Mouse (Mus musculus) myocyte (in vitro differentiated cells): Measurements from ENCODE around the gene Tarbp1. TPM values are rescaled to one million over a fixed set of nuclear protein-coding genes. Genes with fewer than 3 reads are reported as not detected.

Experiments
- H3K27me3 ChIP-seq: one replicate; pipeline ENCODE4 v1.6.1; 2011; ENCODE audit not compliant: control insufficient read depth, insufficient read depth, insufficient read length
- H3K36me3 ChIP-seq: one replicate; pipeline ENCODE4 v1.6.1; 2011; ENCODE audit not compliant: control insufficient read depth, insufficient read depth
- H3K4me2 ChIP-seq: one replicate; pipeline ENCODE4 v1.6.1; 2011; ENCODE audit warnings: low read depth, control low read depth
- H3K4me3 ChIP-seq: one replicate; pipeline ENCODE4 v1.5.1; 2011; ENCODE audit warnings: mild to moderate bottlenecking, control low read depth, moderate library complexity
- H3K79me2 ChIP-seq: one replicate; pipeline ENCODE4 v1.6.1; 2011; ENCODE audit not compliant: control insufficient read depth, insufficient read depth
- H3ac ChIP-seq: one replicate; pipeline ENCODE4 v1.6.1; 2011; ENCODE audit not compliant: control insufficient read depth, insufficient read length
- CEBPB ChIP-seq: IDR thresholded peaks from 2 replicates; pipeline ENCODE4 v1.6.1; 2011; ENCODE audit warnings: mild to moderate bottlenecking, moderate library complexity; ENCODE audit not compliant: poor library complexity, insufficient read depth, severe bottlenecking
- E2F4 ChIP-seq: IDR thresholded peaks from one replicate; pipeline ENCODE4 v1.6.1; 2011; ENCODE audit warnings: mild to moderate bottlenecking, control low read depth, moderate library complexity; ENCODE audit not compliant: insufficient read depth
- MAX ChIP-seq: IDR thresholded peaks from one replicate; pipeline ENCODE4 v1.6.1; 2011; ENCODE audit warnings: low read depth, mild to moderate bottlenecking, control low read depth
- MYOD1 ChIP-seq, 3 experiments: IDR thresholded peaks; one replicate each; pipeline ENCODE4 v1.6.1; 2011; ENCODE audit warnings: control low read depth in 2 of 3, low read depth in 2 of 3, mild to moderate bottlenecking in 2 of 3, moderate library complexity in 1 of 3; ENCODE audit not compliant: insufficient read length in 2 of 3, control insufficient read depth in 1 of 3
- MYOG ChIP-seq, 3 experiments: IDR thresholded peaks; one replicate each; pipeline ENCODE4 v1.6.1; 2011; ENCODE audit warnings: control low read depth in 2 of 3, low read depth in 2 of 3, mild to moderate bottlenecking in 2 of 3; ENCODE audit not compliant: insufficient read length in 2 of 3, control insufficient read depth in 1 of 3, insufficient read depth in 1 of 3
- POLR2A ChIP-seq: IDR thresholded peaks from one replicate; pipeline ENCODE4 v1.6.1; 2011; ENCODE audit warnings: low read depth, mild to moderate bottlenecking, control low read depth, moderate library complexity; ENCODE audit not compliant: insufficient read length
- POLR2AphosphoS2 ChIP-seq: IDR thresholded peaks from one replicate; pipeline ENCODE4 v1.6.1; 2011; ENCODE audit warnings: low read depth, control low read depth; ENCODE audit not compliant: insufficient read length
- REST ChIP-seq: IDR thresholded peaks from one replicate; pipeline ENCODE4 v1.6.1; 2011; ENCODE audit warnings: mild to moderate bottlenecking, control low read depth, moderate library complexity; ENCODE audit not compliant: insufficient read depth, insufficient read length
- SRF ChIP-seq: IDR thresholded peaks from one replicate; pipeline ENCODE4 v1.6.1; 2011; ENCODE audit warnings: low read depth; ENCODE audit not compliant: control insufficient read depth, insufficient read length
- TCF12 ChIP-seq: IDR thresholded peaks from one replicate; pipeline ENCODE4 v1.6.1; 2011; ENCODE audit warnings: mild to moderate bottlenecking, control low read depth; ENCODE audit not compliant: poor library complexity, insufficient read depth, severe bottlenecking
- TCF3 ChIP-seq: IDR thresholded peaks from one replicate; pipeline ENCODE4 v1.6.1; 2011; ENCODE audit warnings: low read depth, control low read depth; ENCODE audit not compliant: insufficient read length
- USF1 ChIP-seq: IDR thresholded peaks from one replicate; pipeline ENCODE4 v1.6.1; 2011; ENCODE audit warnings: low read depth, mild to moderate bottlenecking, control low read depth, moderate library complexity
- polyA plus RNA-seq: library from polyadenylated mRNA; unstranded; fragments of >200 nt; fragmentation: generic; extraction: Trizol; gene quantifications from one replicate; pipeline ENCODE4 v1.2.1, GENCODE M21; 2012; ENCODE audit warnings: missing spikeins

The Tarbp1 gene
- polyA plus RNA-seq, 1 experiment, result 1.7 TPM

DNA sequence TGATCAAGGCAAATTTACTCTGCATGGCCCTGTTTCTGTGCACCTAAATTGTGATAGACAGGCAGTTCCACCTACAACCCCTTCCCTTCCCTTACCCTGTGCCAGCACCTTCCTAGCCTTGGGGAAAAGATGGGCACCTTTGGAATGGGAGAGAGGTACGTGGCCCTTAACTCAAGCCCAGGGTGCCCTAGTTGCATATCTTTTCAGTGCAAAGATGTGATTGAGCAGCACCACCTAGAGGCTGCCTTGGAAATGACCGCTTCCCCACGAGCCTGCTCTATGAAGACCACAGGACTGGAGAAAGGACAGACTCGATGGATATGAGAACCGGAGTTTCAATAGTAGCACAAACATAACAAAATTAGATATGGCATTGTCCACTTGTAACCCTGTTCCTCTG lies 8.1 kb upstream of the Tarbp1 start:
- Histone ChIP-seq H3ac (no peak overlapping the region), H3K4me2 (no peak overlapping the region), H3K79me2 (no peaks in the 10 kb centered on the region), H3K27me3 (no peaks in the 10 kb centered on the region), H3K36me3 (no peaks in the 10 kb centered on the region), H3K4me3 (no peak overlapping the region)
- TF ChIP-seq MYOG (IDR thresholded peaks at IDR 0.05; ENCODE audit: control insufficient read depth in 1 of 3, insufficient read depth in 1 of 3, insufficient read length in 2 of 3, low read depth in 2 of 3) (no peak), CEBPB (no peak), MAX (no peak), TCF3 (no peak), E2F4 (no peak), TCF12 (no peak), SRF (no peak), REST (no peak), USF1 (no peak), MYOD1 (IDR thresholded peaks at IDR 0.05; ENCODE audit: control insufficient read depth in 1 of 3, insufficient read length in 2 of 3, low read depth in 2 of 3) (no peak)

DNA sequence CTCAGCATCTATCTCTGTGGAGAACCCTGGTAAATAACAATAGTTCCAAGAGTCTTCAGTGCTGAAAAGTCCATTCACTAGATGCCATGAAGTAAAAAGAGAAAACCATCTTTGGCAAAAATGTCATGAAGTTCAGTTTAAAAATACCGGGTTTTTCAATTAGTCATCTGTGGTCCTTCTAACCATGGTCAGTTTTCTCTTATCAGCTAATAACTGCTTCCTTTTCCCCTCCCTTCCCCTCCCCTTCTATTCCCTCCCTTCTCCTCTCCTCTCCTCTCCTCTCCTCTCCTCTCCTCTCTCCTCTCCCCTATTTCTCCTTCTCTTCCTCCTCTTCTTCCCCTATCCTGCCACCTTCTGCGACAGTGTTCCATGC lies 7.5 kb upstream of the Tarbp1 start:
- Histone ChIP-seq H3ac (no peak overlapping the region), H3K27me3 (no peaks in the 10 kb centered on the region), H3K4me2 (no peak overlapping the region), H3K4me3 (no peak overlapping the region), H3K79me2 (no peaks in the 10 kb centered on the region), H3K36me3 (no peaks in the 10 kb centered on the region)
- TF ChIP-seq POLR2AphosphoS2, result no peak
- TF ChIP-seq TCF3, result no peak
- no peak for TF ChIP-seq REST
- no peak for TF ChIP-seq MAX
- TF ChIP-seq USF1, result no peak
- TF ChIP-seq MYOG (IDR thresholded peaks at IDR 0.05; ENCODE audit: control insufficient read depth in 1 of 3, insufficient read depth in 1 of 3, insufficient read length in 2 of 3, low read depth in 2 of 3), result no peak
- no peak for TF ChIP-seq TCF12
- no peak for TF ChIP-seq SRF
- no peak for TF ChIP-seq CEBPB
- no peak for TF ChIP-seq MYOD1 (IDR thresholded peaks at IDR 0.05; ENCODE audit: control insufficient read depth in 1 of 3, insufficient read length in 2 of 3, low read depth in 2 of 3)
- no peak for TF ChIP-seq E2F4
- no peak for TF ChIP-seq POLR2A

DNA sequence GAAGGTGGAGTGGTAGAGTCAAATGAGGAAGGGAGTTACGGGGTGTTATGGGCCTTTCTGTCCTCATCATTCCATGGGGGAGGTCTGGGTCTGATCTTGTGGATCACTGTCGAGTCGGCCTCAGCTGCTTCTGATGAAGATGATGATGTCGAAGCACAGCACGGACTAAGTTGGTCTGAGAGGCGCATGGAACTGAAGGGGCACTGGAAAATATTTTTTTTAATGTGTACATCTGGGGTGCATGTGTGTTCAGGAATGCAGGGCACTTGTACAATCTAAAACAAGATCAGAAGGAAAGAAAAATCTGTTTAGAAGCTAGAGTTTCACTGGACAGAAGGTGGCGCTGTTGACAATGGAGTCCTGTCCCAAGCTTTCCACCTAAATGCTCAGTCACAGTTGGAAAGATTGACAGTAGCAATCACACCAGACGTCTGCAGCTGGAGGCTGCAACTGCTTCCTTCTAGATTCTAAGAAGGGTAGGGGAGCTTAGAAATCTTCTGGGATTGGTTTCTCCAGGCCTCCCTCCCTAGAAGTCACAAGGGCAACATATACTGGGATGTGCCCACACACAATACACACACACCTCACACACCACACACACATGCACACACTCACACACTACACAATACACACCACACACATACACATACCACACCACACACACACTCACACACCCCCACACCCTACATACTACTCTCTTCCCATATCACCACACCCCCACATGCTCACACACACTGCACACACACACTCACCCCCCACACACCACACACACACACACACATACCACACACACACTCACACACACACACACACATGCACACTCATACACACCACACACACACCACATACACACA lies 6.9 kb upstream of the Tarbp1 start:
- Histone ChIP-seq H3K36me3 (no peaks in the 10 kb centered on the region), H3ac (no peak overlapping the region), H3K4me2 (no peak overlapping the region), H3K4me3 (no peak overlapping the region), H3K27me3 (no peaks in the 10 kb centered on the region), H3K79me2 (no peaks in the 10 kb centered on the region)
- TF ChIP-seq CEBPB (no peak), TCF3 (no peak), TCF12 (no peak), USF1 (no peak), SRF (no peak), POLR2AphosphoS2 (no peak), MAX (no peak), MYOD1 (IDR thresholded peaks at IDR 0.05; ENCODE audit: control insufficient read depth in 1 of 3, insufficient read length in 2 of 3, low read depth in 2 of 3) (no peak), MYOG (IDR thresholded peaks at IDR 0.05; ENCODE audit: control insufficient read depth in 1 of 3, insufficient read depth in 1 of 3, insufficient read length in 2 of 3, low read depth in 2 of 3) (no peak), POLR2A (no peak), REST (no peak), E2F4 (no peak)

DNA sequence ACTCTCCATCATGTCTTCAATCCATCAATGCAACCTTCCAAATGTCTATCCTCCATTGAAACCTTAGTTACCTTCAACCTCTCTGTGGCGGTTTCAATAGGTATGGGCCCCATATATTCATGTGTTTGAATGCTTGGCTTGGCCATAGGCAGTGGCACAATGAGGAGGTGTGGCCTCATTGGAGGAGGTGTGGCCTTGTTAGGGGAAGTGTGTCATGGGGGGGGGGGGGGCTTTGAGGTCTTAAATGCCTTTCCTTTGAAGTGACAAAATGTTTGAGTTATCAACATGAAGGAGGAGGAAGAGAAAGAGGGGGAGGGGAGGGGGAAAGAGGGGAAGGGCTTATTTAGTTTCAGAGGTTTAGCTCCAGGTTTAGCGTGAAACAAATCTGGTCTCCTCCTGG lies 5.5 kb upstream of the Tarbp1 start:
- Histone ChIP-seq H3K4me3 (no peak overlapping the region), H3K79me2 (no peaks in the 10 kb centered on the region), H3K4me2 (no peak overlapping the region), H3ac (no peak overlapping the region), H3K27me3 (no peaks in the 10 kb centered on the region), H3K36me3 (no peaks in the 10 kb centered on the region)
- TF ChIP-seq MYOD1 (IDR thresholded peaks at IDR 0.05; ENCODE audit: control insufficient read depth in 1 of 3, insufficient read length in 2 of 3, low read depth in 2 of 3) (no peak), SRF (no peak), TCF3 (no peak), REST (no peak), TCF12 (no peak), POLR2A (no peak), POLR2AphosphoS2 (no peak), USF1 (no peak), MYOG (IDR thresholded peaks at IDR 0.05; ENCODE audit: control insufficient read depth in 1 of 3, insufficient read depth in 1 of 3, insufficient read length in 2 of 3, low read depth in 2 of 3) (no peak), E2F4 (no peak), CEBPB (no peak), MAX (no peak)
